Mouse (Mus musculus) stomach, postnatal 0 days (tissue): ENCODE data around the gene Slc10a7. TPM values are rescaled to one million over a fixed set of nuclear protein-coding genes. Genes with fewer than 3 reads are reported as not detected.
A peak's percentile ranks its signal among the peaks of the same experiment; 100 is the strongest.

Source experiments
- ATAC-seq: fragments of 200-750 bp; cut with Nextera tagmentation; 2 replicates; pipeline ENCODE4 v1.8.0; 2017; ENCODE audit not compliant: low FRiP score, low TSS enrichment
- DNase-seq: peaks from one replicate; pipeline ENCODE4 v3.0.0-alpha.2; 2016; ENCODE audit warnings: low spot score
- H3K27ac ChIP-seq: fragments of 300-500 bp; sonication (generic); replicated peaks from 2 replicates; pipeline ENCODE4 v1.5.1; 2014; ENCODE audit warnings: mild to moderate bottlenecking, control low read depth
- H3K27me3 ChIP-seq: fragments of 300-500 bp; sonication (generic); 2 replicates; pipeline ENCODE4 v1.6.1; 2014; ENCODE audit warnings: low read length; ENCODE audit not compliant: control insufficient read depth, insufficient read depth
- H3K36me3 ChIP-seq: fragments of 300-500 bp; sonication (generic); 2 replicates; pipeline ENCODE4 v1.6.1; 2014; ENCODE audit warnings: low read length, mixed read lengths; ENCODE audit not compliant: control insufficient read depth, insufficient read depth
- H3K4me1 ChIP-seq: fragments of 300-500 bp; sonication (generic); replicated peaks from 2 replicates; pipeline ENCODE4 v1.6.1; 2014; ENCODE audit warnings: antibody characterized with exemption; ENCODE audit not compliant: control insufficient read depth, insufficient read depth
- H3K4me2 ChIP-seq: fragments of 300-500 bp; sonication (generic); replicated peaks from 2 replicates; pipeline ENCODE4 v1.6.1; 2014; ENCODE audit warnings: low read depth, mild to moderate bottlenecking, control low read depth, moderate library complexity
- H3K4me3 ChIP-seq: fragments of 300-500 bp; sonication (generic); 2 replicates; pipeline ENCODE4 v1.5.1; 2014; ENCODE audit warnings: low read depth, low read length, control low read depth
- H3K9ac ChIP-seq: fragments of 300-500 bp; sonication (generic); 2 replicates; pipeline ENCODE4 v1.6.1; 2014; ENCODE audit warnings: mild to moderate bottlenecking, low read length, control low read depth, mixed read lengths
- H3K9me3 ChIP-seq: fragments of 300-500 bp; sonication (generic); 2 replicates; pipeline ENCODE4 v1.6.1; 2016; ENCODE audit warnings: low read length; ENCODE audit not compliant: control insufficient read depth
- CTCF ChIP-seq: IDR thresholded peaks from 2 replicates; pipeline ENCODE4 v1.5.1; 2016; ENCODE audit warnings: antibody characterized with exemption, low read depth, mild to moderate bottlenecking, moderate library complexity
- EP300 ChIP-seq: optimal IDR thresholded peaks from 2 replicates; pipeline ENCODE3; 2016; ENCODE audit warnings: antibody characterized with exemption
- WGBS: fragments of 180-500 bp; shearing (Covaris S2); extraction: QIAGEN DNeasy Blood & Tissue Kit; methylation state at CpG from one replicate; pipeline ENCODE4 v1.1.7; 2014; 5-methylcytosine and 5-hydroxymethylcytosine counted together
- polyA plus RNA-seq: library from polyadenylated mRNA; unstranded; fragments of >200 nt; fragmentation: Nextera tagmentation; extraction: Ambion mirVana; gene quantifications from 2 replicates; pipeline ENCODE4 v1.2.1, GENCODE M21; 2015

Slc10a7 gene
- polyA plus RNA-seq, 1 experiment from 2014 or later, result 11.3 TPM

GRCm38 (mm10) chr8:78556773-78557434, 47.8 kb downstream of the Slc10a7 start:
- Histone ChIP-seq H3K4me3 (no peak overlapping the region), H3K4me2 (no peak overlapping the region), H3K36me3 (no peaks in the 10 kb centered on the region), H3K9me3 (no peaks in the 10 kb centered on the region), H3K27me3 (no peaks in the 10 kb centered on the region), H3K27ac (no peak overlapping the region), H3K9ac (no peak overlapping the region), H3K4me1 (no peaks in the 10 kb centered on the region)
- peak; percentile 5 for DNase-seq
- no peak for ATAC-seq
- 77% methylated on average over 11 of the region's 11 CpGs for WGBS
- TF ChIP-seq EP300 (no peak), CTCF (no peak)

GRCm38 (mm10) chr8:78561620-78562019, 52.5 kb downstream of the Slc10a7 start:
- Histone ChIP-seq H3K4me2 (no peak overlapping the region), H3K9me3 (no peaks in the 10 kb centered on the region), H3K9ac (no peak overlapping the region), H3K36me3 (0 out of 2 replicates have a peak, but pooled peaks cover 2% of the 10 kb centered on the region), H3K4me1 (no peaks in the 10 kb centered on the region), H3K27ac (no peak overlapping the region), H3K27me3 (no peaks in the 10 kb centered on the region), H3K4me3 (no peak overlapping the region)
- WGBS, result 89% methylated on average over 6 of the region's 6 CpGs
- ATAC-seq (no peak), DNase-seq (peak; percentile 11)
- peak; percentile 54 for TF ChIP-seq CTCF
- TF ChIP-seq EP300, result no peak

GRCm38 (mm10) chr8:78563466-78564058, 54.4 kb downstream of the Slc10a7 start:
- WGBS, result 71% methylated on average over 2 of the region's 2 CpGs

GRCm38 (mm10) chr8:78564200-78564599, 55.1 kb downstream of the Slc10a7 start:
- WGBS, result 60% methylated on average over 5 of the region's 5 CpGs
- DNase-seq, result no peak
- no peak for TF ChIP-seq CTCF
- TF ChIP-seq EP300, result no peak
- no peak for ATAC-seq
- Histone ChIP-seq H3K9ac (no peak overlapping the region), H3K36me3 (0 out of 2 replicates have a peak, but pooled peaks cover 2% of the 10 kb centered on the region), H3K4me3 (no peak overlapping the region), H3K9me3 (no peaks in the 10 kb centered on the region), H3K4me1 (no peaks in the 10 kb centered on the region), H3K27me3 (no peaks in the 10 kb centered on the region), H3K4me2 (no peak overlapping the region), H3K27ac (no peak overlapping the region)

More at GRCm38 (mm10) chr8:78563466-78564058, 54.4 kb downstream of the Slc10a7 start:
- H3K9ac ChIP-seq, result no peak overlapping the region
- H3K36me3 ChIP-seq, result 0 out of 2 replicates have a peak, but pooled peaks cover 2% of the 10 kb centered on the region
- no peaks in the 10 kb centered on the region for H3K9me3 ChIP-seq
- no peak for DNase-seq
- no peak overlapping the region for H3K4me2 ChIP-seq
- H3K4me3 ChIP-seq, result no peak overlapping the region
- H3K4me1 ChIP-seq, result no peaks in the 10 kb centered on the region
- no peak overlapping the region for H3K27ac ChIP-seq
- no peak for ATAC-seq
- no peak for TF ChIP-seq EP300
- no peak for TF ChIP-seq CTCF
- H3K27me3 ChIP-seq, result no peaks in the 10 kb centered on the region

- ATAC-seq, result no peak
- 80% methylated on average over 8 of the region's 8 CpGs for WGBS
These were observed 59.0 kb downstream of the Slc10a7 start for GRCm38 (mm10) chr8:78568196-78568595.

GRCm38 (mm10) chr8:78571528-78571927, 62.4 kb downstream of the Slc10a7 start:
- no peaks in the 10 kb centered on the region for H3K9me3 ChIP-seq
- no peaks in the 10 kb centered on the region for H3K4me1 ChIP-seq
- TF ChIP-seq CTCF (no peak), EP300 (no peak)
- no peak overlapping the region for H3K4me3 ChIP-seq
- WGBS, result 53% methylated on average over 9 of the region's 9 CpGs
- no peak overlapping the region for H3K9ac ChIP-seq
- no peak overlapping the region for H3K27ac ChIP-seq
- H3K4me2 ChIP-seq, result no peak overlapping the region
- ATAC-seq, result no peak
- H3K36me3 ChIP-seq, result no peaks in the 10 kb centered on the region
- DNase-seq, result no peak
- no peaks in the 10 kb centered on the region for H3K27me3 ChIP-seq

More at GRCm38 (mm10) chr8:78568196-78568595, 59.0 kb downstream of the Slc10a7 start:
- H3K4me2 ChIP-seq, result no peak overlapping the region
- no peaks in the 10 kb centered on the region for H3K9me3 ChIP-seq
- H3K27me3 ChIP-seq, result no peaks in the 10 kb centered on the region
- no peak overlapping the region for H3K4me3 ChIP-seq
- H3K4me1 ChIP-seq, result no peaks in the 10 kb centered on the region
- H3K27ac ChIP-seq, result no peak overlapping the region
- no peak for DNase-seq
- no peak overlapping the region for H3K9ac ChIP-seq
- TF ChIP-seq EP300 (no peak), CTCF (no peak)
- 0 out of 2 replicates have a peak, but pooled peaks cover 2% of the 10 kb centered on the region for H3K36me3 ChIP-seq
